Mouse (Mus musculus) C2C12 (cell line): Measurements from ENCODE around the gene Sipa1l3.

Source experiments
- CEBPB ChIP-seq: IDR thresholded peaks from one replicate; pipeline ENCODE4 v1.6.1; 2011; ENCODE audit warnings: low read depth, mild to moderate bottlenecking, control low read depth, moderate library complexity
- CTCF ChIP-seq: IDR thresholded peaks from one replicate; pipeline ENCODE4 v1.5.1; 2011; ENCODE audit not compliant: control insufficient read depth, insufficient read depth, insufficient read length
- FOSL1 ChIP-seq: IDR thresholded peaks from one replicate; pipeline ENCODE4 v1.8.0; 2011; ENCODE audit warnings: mild to moderate bottlenecking, low read length; ENCODE audit not compliant: poor library complexity, insufficient read depth, severe bottlenecking
- MAX ChIP-seq: IDR thresholded peaks from one replicate; pipeline ENCODE4 v1.6.1; 2011; ENCODE audit warnings: mild to moderate bottlenecking, control low read depth
- USF1 ChIP-seq: IDR thresholded peaks from one replicate; pipeline ENCODE4 v1.6.1; 2011; ENCODE audit warnings: low read depth, mild to moderate bottlenecking, control low read depth, moderate library complexity

GRCm38 (mm10) chr7:29483556-29483955, 34.9 kb downstream of the Sipa1l3 start:
- TF ChIP-seq USF1 (no peak), CTCF (no peak), CEBPB (no peak), MAX (no peak), FOSL1 (no peak)
